Mouse (Mus musculus) testis, adult 2 months (tissue): ENCODE results near the gene Anxa2.

ENCODE experiments used
- CTCF ChIP-seq: fragments of 200-500 bp; IDR thresholded peaks from 2 replicates; pipeline ENCODE4 v1.5.1; 2012; ENCODE audit warnings: low read depth, mild to moderate bottlenecking, inconsistent platforms, low read length, moderate library complexity; ENCODE audit not compliant: control insufficient read depth, insufficient read depth, insufficient replicate concordance
- POLR2A ChIP-seq: fragments of 200-500 bp; IDR thresholded peaks from 2 replicates; pipeline ENCODE4 v1.6.1; 2012; ENCODE audit warnings: low read depth, mild to moderate bottlenecking, inconsistent platforms, low read length, moderate library complexity; ENCODE audit not compliant: control insufficient read depth

- TF ChIP-seq CTCF (no peak), POLR2A (no peak)
Observed at GRCm38 (mm10) chr9:69507206-69507605, 53.8 kb downstream of the Anxa2 start.
